Mouse (Mus musculus) left cerebral cortex, postnatal 10 days (tissue): Measurements from ENCODE around the gene Olfr1216. TPM values are rescaled to one million over a fixed set of nuclear protein-coding genes. Genes with fewer than 3 reads are reported as not detected.
"Not testable (repeated sequence)": the region's sequence is repeated elsewhere in the genome, so short reads cannot be mapped to it uniquely, and the experiment has no call there.

Experiments
- DNase-seq, 2 experiments: peaks; one replicate each; pipeline ENCODE4 v3.0.0; 2021 to 2022; ENCODE audit warnings: low spot score in 2 of 2, mixed read lengths in 1 of 2; ENCODE audit errors: extremely low spot score in 1 of 2
- intact Hi-C: fragments of 180-260 bp; cut with DNase I; formaldehyde crosslinking; loops from one replicate; pipeline ENCODE4 v1.15.1; 2025
- total RNA-seq, 2 experiments: library from RNA; stranded (reverse); gene quantifications; 2 replicates each; pipeline ENCODE4 v1.2.3; 2021

Gene Olfr1216
- not detected for total RNA-seq

DNA sequence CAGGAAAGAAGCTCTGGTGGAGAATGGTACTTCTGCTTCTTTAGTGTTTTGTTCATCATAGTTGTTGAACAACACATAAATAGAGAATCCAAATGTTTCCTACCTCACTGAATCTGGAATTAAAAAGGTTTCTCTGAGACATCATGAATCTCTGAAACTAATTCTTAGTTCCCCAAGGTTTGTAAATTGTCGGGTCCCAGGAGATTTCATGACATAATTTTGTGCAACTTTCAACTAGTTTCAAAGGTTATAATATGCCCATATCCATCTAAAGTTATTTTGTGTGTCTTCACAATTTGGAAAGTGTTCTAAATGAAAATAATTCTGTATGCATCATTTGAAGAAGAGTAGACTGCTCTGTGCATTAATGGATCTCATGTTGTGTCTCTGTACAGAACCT is at the start of gene Olfr1216:
TSS of gene Olfr1216 (minus strand) at position 101 of the 400 bp plus-strand sequence.
- no peak for DNase-seq
- intact Hi-C loops: no loop called here

DNA sequence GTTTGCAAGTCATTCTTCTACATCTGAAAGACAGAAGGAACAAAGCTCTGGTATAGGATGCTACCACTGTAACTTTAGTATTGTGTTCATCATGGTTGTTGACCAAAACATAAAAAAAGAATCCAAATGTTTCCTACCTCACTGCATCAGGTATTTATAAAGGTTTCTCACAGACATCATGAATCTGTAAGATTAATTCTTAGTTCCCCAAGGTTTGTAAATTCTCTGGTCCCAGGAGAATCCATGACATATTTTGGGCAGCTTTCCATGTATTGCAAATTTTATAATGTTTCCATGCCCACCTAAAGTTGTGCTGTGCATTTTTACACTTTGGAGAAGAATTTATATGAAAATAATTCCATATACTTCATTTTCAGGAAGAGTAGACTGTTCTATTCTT is 42.9 kb upstream of the Olfr1216 start, which contains the start of gene Olfr1218:
TSS of gene Olfr1218 (minus strand) at position 101 of the 400 bp plus-strand sequence.
- intact Hi-C loops: no loop called here
- DNase-seq: no peak

DNA sequence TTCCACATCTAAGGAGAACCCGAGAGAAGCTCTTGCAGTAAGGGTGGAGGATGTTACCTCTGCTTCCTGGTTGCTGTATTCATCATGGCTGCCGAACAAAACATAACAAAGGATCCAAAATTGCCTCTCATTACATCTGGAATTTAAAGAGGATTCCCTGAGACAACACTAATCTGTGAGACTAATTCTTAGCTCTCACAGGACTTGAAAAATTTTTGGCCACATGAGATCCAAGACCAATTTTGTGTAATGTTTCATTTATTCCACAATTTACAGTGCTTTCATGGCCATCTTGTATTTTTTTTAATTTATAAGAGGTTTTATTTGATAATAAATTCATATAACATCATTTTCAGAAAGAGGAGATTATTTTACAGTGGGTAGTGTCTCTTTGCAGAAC is 13.8 kb upstream of the Olfr1216 start, which contains the start of gene Olfr1217:
TSS of gene Olfr1217 (minus strand) at position 101 of the 400 bp plus-strand sequence.
- intact Hi-C loops: no loop called here
- no peak for DNase-seq

DNA sequence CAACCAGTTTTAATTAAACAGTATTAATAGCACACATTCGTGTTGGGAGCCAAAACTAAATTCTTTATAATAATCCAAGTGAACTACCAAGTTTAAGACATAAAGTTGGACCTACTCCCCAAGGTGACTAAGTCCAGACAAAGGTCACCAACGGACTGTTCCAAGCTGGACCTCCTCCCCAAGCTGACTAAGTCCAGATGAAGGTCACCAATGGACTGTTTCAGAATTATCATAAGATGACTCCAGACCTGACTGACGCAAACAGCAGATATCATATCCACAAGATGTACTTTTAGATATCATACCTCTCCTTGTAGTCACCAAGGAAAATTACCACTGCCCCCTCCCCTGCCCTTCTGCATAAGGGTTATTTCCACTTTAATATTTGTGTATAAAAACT is 3.3 kb upstream of the Olfr1216 start:
- intact Hi-C loops, DNase-seq: not testable (repeated sequence)

GRCm38 (mm10) chr2:89006873-89007272 is 11.3 kb downstream of the Olfr1216 start, which contains the start of gene Olfr1215:
Olfr1215 (minus strand) TSS chr2:89006973.
- intact Hi-C loops: no loop called here
- no peak for DNase-seq

- intact Hi-C loops: no loop called here
- no peak for DNase-seq
Measured at GRCm38 (mm10) chr2:88992553-88992952, 25.6 kb downstream of the Olfr1216 start, which contains the start of gene Olfr1214. Olfr1214 (minus strand) TSS chr2:88992653.

GRCm38 (mm10) chr2:88980181-88980580 is 38.0 kb downstream of the Olfr1216 start, which contains the start of gene Gm13762:
Gm13762 (minus strand) TSS chr2:88980281.
- intact Hi-C loops: no loop called here
- no peak for DNase-seq

Other genes with a start within 250 kb of the Olfr1216 start
- gene Olfr1200, start 247.9 kb downstream of the Olfr1216 start, total RNA-seq: not detected
- not detected for gene Olfr1201, start 225.3 kb downstream of the Olfr1216 start, total RNA-seq
- not detected for gene Olfr1202, start 203.8 kb downstream of the Olfr1216 start, total RNA-seq
- gene Olfr1205, start 188.6 kb downstream of the Olfr1216 start, total RNA-seq: not detected
- not detected for gene Olfr1204, start 169.0 kb downstream of the Olfr1216 start, total RNA-seq
- gene Olfr1206, start 155.1 kb downstream of the Olfr1216 start, total RNA-seq: not detected
- gene Olfr1208, start 116.0 kb downstream of the Olfr1216 start, total RNA-seq: not detected
- not detected for gene Olfr1209, start 103.2 kb downstream of the Olfr1216 start, total RNA-seq
- not detected for gene Olfr1211, start 80.2 kb downstream of the Olfr1216 start, total RNA-seq
- gene Olfr1212, start 64.4 kb downstream of the Olfr1216 start, total RNA-seq: not detected
- gene Gm13762, start 38.1 kb downstream of the Olfr1216 start, total RNA-seq: not detected
- not detected for gene Olfr1214, start 25.7 kb downstream of the Olfr1216 start, total RNA-seq
- not detected for gene Olfr1215, start 11.4 kb downstream of the Olfr1216 start, total RNA-seq
- gene Olfr1217, start 13.7 kb upstream of the Olfr1216 start, total RNA-seq: not detected
- gene Olfr1218, start 42.8 kb upstream of the Olfr1216 start, total RNA-seq: not detected
- not detected for gene Olfr1219, start 65.2 kb upstream of the Olfr1216 start, total RNA-seq
- gene Olfr1220, start 88.5 kb upstream of the Olfr1216 start, total RNA-seq: not detected
- not detected for gene Olfr1221, start 98.9 kb upstream of the Olfr1216 start, total RNA-seq
- not detected for gene Olfr1222, start 114.7 kb upstream of the Olfr1216 start, total RNA-seq
- gene Olfr1223, start 133.2 kb upstream of the Olfr1216 start, total RNA-seq: not detected
- gene Olfr1224-ps1, start 145.8 kb upstream of the Olfr1216 start, total RNA-seq: not detected
- gene Olfr1225, start 156.3 kb upstream of the Olfr1216 start, total RNA-seq: not detected
- gene Olfr1226, start 181.7 kb upstream of the Olfr1216 start, total RNA-seq: not detected
- not detected for gene Olfr1228, start 235.7 kb upstream of the Olfr1216 start, total RNA-seq